Mouse (Mus musculus) megakaryocyte-erythroid progenitor cell, adult 5-6 weeks (primary cell): ENCODE data around the gene Emc4. TPM values are rescaled to one million over a fixed set of nuclear protein-coding genes. Genes with fewer than 3 reads are reported as not detected.

Experiments
- ATAC-seq: replicated peaks from 2 replicates; pipeline ENCODE4 v1.8.0; 2016; ENCODE audit warnings: mild to moderate bottlenecking, inconsistent platforms; ENCODE audit not compliant: severe bottlenecking, poor library complexity, low FRiP score, low TSS enrichment
- total RNA-seq, 2 experiments: library from RNA; stranded (forward) in 1 of 2; stranded (reverse) in 1 of 2; fragments of 200-1000, 215-1000 nt in 1 of 2; fragments of >200 nt in 1 of 2; fragmentation: Nextera tagmentation in 1 of 2; gene quantifications; 2 replicates each; pipeline ENCODE4 v1.2.3; 2014 to 2017

The Emc4 gene
- total RNA-seq, 2 experiments from 2014 or later = 77.4 to 79.5 TPM

DNA sequence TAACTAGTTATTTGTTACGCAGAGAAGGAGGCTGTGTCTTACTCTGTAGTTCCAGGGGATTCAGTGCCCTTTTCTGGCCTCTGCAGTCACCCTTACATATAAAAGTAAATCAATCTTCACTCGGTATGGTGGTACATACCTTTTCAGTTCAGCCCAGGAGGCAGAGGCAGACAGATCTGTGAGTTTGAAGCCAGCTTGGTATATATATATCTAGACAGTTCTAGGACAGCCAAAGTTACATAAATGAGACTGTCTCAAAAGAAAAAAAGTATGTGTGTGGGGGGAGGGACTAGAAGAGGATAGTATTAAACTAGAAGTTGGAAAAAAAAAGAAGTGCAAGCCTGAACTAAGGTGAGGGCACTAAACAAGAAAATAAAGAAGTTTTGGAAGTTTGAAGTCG is 19.6 kb downstream of the Emc4 start:
- ATAC-seq = no peak

DNA sequence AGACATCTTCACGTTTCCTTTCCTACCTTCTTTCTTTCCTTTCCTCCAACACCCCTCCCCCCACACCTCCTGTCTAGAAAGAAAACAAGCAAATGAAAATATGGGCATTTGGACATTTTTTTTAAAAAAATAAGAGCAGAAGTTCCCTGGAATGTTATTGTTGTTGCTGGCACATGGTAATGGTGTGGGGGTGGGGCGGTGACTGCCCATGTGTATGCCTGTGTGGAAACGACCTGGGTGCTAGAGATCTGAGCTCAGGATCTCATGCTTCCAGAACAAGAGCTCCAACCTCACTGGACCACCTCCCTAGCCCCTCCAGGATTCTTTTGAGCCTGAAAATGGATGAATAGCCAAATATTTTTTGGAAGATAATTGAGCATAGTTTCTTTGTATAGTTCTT is 26.7 kb downstream of the Emc4 start:
- ATAC-seq = no peak

DNA sequence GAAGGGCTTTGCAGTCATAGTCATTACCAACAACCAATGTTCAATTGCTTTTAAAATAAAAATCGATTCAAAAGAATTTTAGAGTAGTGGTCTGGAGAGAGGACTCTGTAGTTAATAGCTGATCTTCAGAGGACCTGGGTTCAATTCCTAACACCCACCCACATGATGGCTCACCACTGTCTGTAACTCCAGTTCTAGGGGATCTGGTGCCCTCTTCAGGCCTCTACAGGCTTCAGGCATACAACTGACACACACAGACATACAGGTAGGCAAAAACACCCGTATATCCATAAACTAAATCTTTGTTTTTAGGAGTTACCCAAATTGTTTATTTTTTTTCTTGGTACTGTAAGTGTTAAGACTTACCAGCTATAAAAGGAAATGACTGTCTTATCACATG is 28.1 kb downstream of the Emc4 start:
- peak; percentile 77; the same call in 1 of the 2 replicates for ATAC-seq

DNA sequence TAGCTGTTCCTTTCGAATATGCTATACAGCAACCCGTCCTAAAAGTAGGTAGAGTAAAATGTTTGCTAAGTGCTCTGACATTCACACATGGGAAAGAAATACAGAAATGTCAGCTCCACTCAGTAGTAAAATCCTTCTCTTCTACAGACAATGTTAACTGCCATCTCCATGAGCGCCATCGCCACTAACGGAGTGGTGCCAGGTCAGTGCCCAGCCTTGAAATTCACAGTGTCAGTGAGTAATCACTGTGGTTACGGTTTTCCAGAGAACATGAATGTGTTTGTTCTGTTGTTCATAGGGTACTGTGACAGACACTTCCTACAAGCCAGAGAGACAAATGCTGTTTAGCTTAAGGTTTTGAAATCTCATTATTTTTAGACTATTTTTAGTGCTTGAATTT is 30.6 kb downstream of the Emc4 start:
- ATAC-seq = no peak

DNA sequence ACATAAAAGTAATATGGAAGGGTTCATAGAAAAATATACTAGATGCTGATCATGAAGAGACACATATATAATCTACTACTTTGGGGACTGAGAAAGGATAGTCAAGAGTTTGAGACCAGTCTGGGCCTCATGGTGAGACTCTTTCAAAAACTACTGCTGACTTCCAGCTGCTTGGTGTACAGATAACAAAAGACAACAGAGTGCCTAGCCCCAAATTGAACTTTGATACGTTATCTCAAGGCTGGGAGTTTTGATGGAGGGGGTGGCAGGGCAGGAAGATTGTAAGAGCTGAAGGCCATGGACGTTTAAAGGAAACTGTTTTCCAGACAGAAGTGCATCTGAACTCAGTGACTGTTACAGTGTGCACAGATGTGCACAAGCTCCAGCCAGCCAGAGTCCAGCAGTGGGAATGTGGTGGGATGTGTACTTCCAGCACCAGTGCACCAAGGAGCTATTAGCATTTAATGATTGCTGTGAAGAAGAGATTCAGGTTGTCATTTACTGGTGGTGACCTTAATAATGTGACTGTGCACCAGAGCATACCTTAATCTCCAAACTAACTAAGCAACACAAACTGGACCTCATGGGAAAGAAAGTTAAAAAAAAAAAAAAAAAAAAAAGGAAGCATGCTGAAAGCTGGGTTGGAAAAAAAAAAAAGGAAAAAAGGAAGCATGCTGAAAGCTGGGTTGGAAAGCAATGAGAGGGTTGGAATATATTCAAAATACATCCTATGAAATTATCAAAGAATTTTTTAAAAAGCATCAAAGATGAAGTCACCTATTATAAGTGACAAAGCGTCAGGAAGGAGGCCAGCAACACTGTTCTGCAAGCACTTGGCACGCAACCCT is 35.6 kb downstream of the Emc4 start:
- peak; percentile 54 for ATAC-seq

DNA sequence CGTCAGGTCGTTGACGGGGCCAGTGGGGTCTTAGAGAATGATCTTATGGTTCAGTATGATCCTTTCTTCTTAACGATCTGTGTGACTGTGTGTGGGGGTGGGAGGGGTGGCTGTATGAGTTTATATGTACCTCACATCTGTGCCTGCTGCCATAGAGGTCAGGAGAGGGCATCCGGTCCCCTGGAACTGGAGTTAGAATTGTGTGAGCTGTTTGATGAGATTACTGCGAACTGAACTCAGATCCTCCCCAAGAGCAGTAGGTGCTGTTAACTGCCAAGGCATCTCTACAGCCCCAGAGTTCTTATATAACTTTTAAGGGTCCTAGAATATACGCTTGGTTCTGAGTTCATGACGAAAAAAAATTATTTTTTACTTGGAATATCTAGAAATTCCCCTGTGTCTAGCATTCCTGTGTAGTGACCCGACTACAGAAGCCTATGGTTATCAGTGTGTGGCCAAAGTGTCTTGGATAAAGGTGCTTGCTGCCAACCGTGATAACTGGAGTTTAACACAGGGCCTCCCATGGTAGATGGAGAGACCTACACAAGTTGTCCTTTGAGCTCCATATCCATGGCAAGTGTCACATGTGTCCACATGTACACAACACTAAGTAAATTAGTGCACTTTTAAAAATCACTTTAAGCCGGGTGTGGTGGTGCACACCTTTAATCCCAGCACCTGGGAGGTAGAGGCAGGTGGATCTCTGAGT is 39.6 kb downstream of the Emc4 start:
- peak; percentile 80 for ATAC-seq

DNA sequence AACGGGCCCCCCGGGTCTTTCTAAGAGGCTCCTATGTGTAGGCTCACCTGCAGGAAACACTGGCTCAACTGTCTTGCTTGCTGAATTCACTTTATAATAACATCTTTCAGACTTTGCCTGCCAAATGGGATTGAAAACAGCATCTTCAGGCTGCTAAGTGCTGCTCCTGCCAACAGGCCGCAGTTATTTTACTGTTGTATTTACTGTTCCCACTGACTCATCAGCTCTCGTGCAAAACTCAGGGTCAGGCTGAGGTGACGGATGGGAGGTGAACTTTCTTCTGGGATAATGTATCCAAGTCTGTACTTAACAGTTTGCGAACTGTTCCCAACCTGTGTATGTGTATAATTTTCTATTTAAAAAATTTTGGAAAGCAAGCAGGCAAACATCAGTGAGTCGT is 48.9 kb downstream of the Emc4 start:
- no peak for ATAC-seq

DNA sequence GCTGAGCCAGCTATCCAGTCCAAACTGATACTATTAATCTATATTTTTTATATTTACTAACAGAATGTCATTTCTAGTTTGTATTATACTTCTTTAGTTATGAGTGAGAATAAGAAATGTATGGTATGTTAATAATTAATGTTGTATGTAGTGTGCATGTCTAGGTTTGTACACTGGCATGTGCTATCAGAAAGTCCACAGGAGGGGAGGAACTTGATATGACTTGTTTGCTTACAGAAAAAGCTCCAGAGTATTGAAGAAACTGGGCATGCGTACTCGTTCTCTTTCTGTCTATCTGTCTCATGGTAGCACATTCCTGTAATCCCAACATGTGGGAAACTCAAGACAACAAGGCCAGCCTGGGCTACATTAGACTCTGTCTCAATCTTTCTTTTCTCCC is 49.6 kb downstream of the Emc4 start:
- no peak for ATAC-seq

DNA sequence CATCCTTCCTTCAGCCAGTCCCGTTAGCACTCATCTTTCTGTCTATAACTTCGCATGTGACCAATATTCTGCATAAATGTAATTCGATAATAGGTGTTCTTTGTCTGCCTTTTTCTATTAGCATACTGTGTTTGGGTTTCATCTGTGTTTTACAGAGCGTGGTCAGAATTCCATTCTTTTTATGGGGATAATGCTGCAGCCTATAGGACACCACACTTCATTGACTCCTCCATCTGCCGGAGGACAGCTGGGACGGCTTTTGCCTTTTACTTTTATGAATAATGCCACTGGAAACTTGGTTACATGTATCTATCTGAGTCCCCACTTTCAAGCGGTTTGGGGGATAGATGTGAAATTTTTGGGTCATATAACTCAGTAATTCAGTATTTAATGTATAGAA is 52.2 kb downstream of the Emc4 start:
- no peak for ATAC-seq

Other genes with a start within 250 kb of the Emc4 start
- gene Olfr1316, start 233.1 kb downstream of the Emc4 start, total RNA-seq (2014; fragmentation: Nextera tagmentation) = not detected in 2 replicates
- not detected in 2 replicates for gene Olfr1316, start 233.1 kb downstream of the Emc4 start, total RNA-seq (2017)
- gene Olfr1317, start 227.7 kb downstream of the Emc4 start, total RNA-seq (2014; fragmentation: Nextera tagmentation) = not detected in 2 replicates
- not detected in 2 replicates for gene Olfr1317, start 227.7 kb downstream of the Emc4 start, total RNA-seq (2017)
- gene Olfr1318, start 213.8 kb downstream of the Emc4 start, total RNA-seq (2014; fragmentation: Nextera tagmentation) = not detected in 2 replicates
- not detected in 2 replicates for gene Olfr1318, start 213.8 kb downstream of the Emc4 start, total RNA-seq (2017)
- 2.4 and 3.4 TPM in 2 replicates for gene Lpcat4, start 128.6 kb downstream of the Emc4 start, total RNA-seq (2014; fragmentation: Nextera tagmentation)
- 8.5 TPM in 1 of 2 replicates, not detected in the other for gene Lpcat4, start 128.6 kb downstream of the Emc4 start, total RNA-seq (2017)
- not detected in 2 replicates for gene Nutm1, start 108.7 kb downstream of the Emc4 start, total RNA-seq (2014; fragmentation: Nextera tagmentation)
- gene Nutm1, start 108.7 kb downstream of the Emc4 start, total RNA-seq (2017) = 0.42 TPM in 1 of 2 replicates, not detected in the other
- 165 and 205 TPM in 2 replicates for gene Nop10, start 106.1 kb downstream of the Emc4 start, total RNA-seq (2014; fragmentation: Nextera tagmentation)
- gene Nop10, start 106.1 kb downstream of the Emc4 start, total RNA-seq (2017) = 238 and 272 TPM in 2 replicates
- 44.5 and 62.2 TPM in 2 replicates for gene Slc12a6, start 102.2 kb downstream of the Emc4 start, total RNA-seq (2014; fragmentation: Nextera tagmentation)
- gene Slc12a6, start 102.2 kb downstream of the Emc4 start, total RNA-seq (2017) = 41.3 and 53.0 TPM in 2 replicates
- 0.74 and 2.5 TPM in 2 replicates for gene Gm21985, start 101.7 kb downstream of the Emc4 start, total RNA-seq (2014; fragmentation: Nextera tagmentation)
- gene Gm21985, start 101.7 kb downstream of the Emc4 start, total RNA-seq (2017) = 1.6 TPM in 1 of 2 replicates, not detected in the other
- gene Katnbl1, start 11.2 kb upstream of the Emc4 start, total RNA-seq (2014; fragmentation: Nextera tagmentation) = 17.0 and 20.8 TPM in 2 replicates
- 20.1 and 27.8 TPM in 2 replicates for gene Katnbl1, start 11.2 kb upstream of the Emc4 start, total RNA-seq (2017)
- 13.8 and 14.7 TPM in 2 replicates for gene Emc7, start 87.0 kb upstream of the Emc4 start, total RNA-seq (2014; fragmentation: Nextera tagmentation)
- 9.7 and 10.5 TPM in 2 replicates for gene Emc7, start 87.0 kb upstream of the Emc4 start, total RNA-seq (2017)
- gene Chrm5, start 112.7 kb upstream of the Emc4 start, total RNA-seq (2014; fragmentation: Nextera tagmentation) = not detected in 2 replicates
- not detected in 2 replicates for gene Chrm5, start 112.7 kb upstream of the Emc4 start, total RNA-seq (2017)
- gene Aven, start 124.9 kb upstream of the Emc4 start, total RNA-seq (2014; fragmentation: Nextera tagmentation) = 11.9 and 27.4 TPM in 2 replicates
- gene Aven, start 124.9 kb upstream of the Emc4 start, total RNA-seq (2017) = 48.4 and 50.6 TPM in 2 replicates